Mouse (Mus musculus) intestine, embryonic 15.5 days (tissue): ENCODE measurements around the gene Eif4a1. TPM values are rescaled to one million over a fixed set of nuclear protein-coding genes. Genes with fewer than 3 reads are reported as not detected.

Experiments
- ATAC-seq: fragments of 200-750 bp; cut with Nextera tagmentation; 2 replicates; pipeline ENCODE4 v1.8.0; 2017; ENCODE audit warnings: moderate TSS enrichment, moderate library complexity
- H3K27ac ChIP-seq: fragments of 300-500 bp; sonication (generic); 2 replicates; pipeline ENCODE4 v1.5.1; 2015; ENCODE audit warnings: mild to moderate bottlenecking, inconsistent platforms
- H3K27me3 ChIP-seq: fragments of 300-500 bp; sonication (generic); replicated peaks from 2 replicates; pipeline ENCODE4 v1.6.1; 2015; ENCODE audit warnings: inconsistent platforms
- H3K36me3 ChIP-seq: fragments of 300-500 bp; sonication (generic); 2 replicates; pipeline ENCODE4 v1.6.1; 2015; ENCODE audit warnings: inconsistent platforms
- H3K4me1 ChIP-seq: fragments of 300-500 bp; sonication (generic); replicated peaks from 2 replicates; pipeline ENCODE4 v1.6.1; 2015; ENCODE audit warnings: inconsistent platforms
- H3K4me2 ChIP-seq: fragments of 300-500 bp; sonication (generic); replicated peaks from 2 replicates; pipeline ENCODE4 v1.6.1; 2015; ENCODE audit warnings: mild to moderate bottlenecking, inconsistent platforms
- H3K4me3 ChIP-seq: fragments of 300-500 bp; sonication (generic); replicated peaks from 2 replicates; pipeline ENCODE4 v1.5.1; 2015; ENCODE audit warnings: inconsistent platforms
- H3K9ac ChIP-seq: fragments of 300-500 bp; sonication (generic); 2 replicates; pipeline ENCODE4 v1.6.1; 2015; ENCODE audit warnings: inconsistent platforms
- H3K9me3 ChIP-seq: fragments of 300-500 bp; sonication (generic); 2 replicates; pipeline ENCODE4 v1.6.1; 2016; ENCODE audit warnings: inconsistent platforms
- WGBS: fragments of 180-500 bp; shearing (Covaris S2); methylation state at CpG from one replicate; pipeline ENCODE4 v1.1.7; 2015; 5-methylcytosine and 5-hydroxymethylcytosine counted together
- microRNA counts: library from miRNA; unstranded; fragments of <30 nt; microRNA quantifications from one replicate; lab custom pipeline; 2016
- polyA plus RNA-seq: library from polyadenylated mRNA; unstranded; fragments of >200 nt; fragmentation: Nextera tagmentation; extraction: Ambion mirVana; gene quantifications from 2 replicates; pipeline ENCODE4 v1.2.1, GENCODE M21; 2015

Gene Eif4a1
- polyA plus RNA-seq, 1 experiment from 2014 or later = 559 TPM

- Histone ChIP-seq H3K36me3 (no peaks in the 10 kb centered on the region), H3K4me3 (no peak overlapping the region), H3K4me2 (no peak overlapping the region; the same call in 1 of the 2 replicates), H3K9me3 (no peaks in the 10 kb centered on the region), H3K4me1 (peaks cover 10% of the 10 kb centered on the region; the same call in 1 of the 2 replicates), H3K27me3 (no peaks in the 10 kb centered on the region; the same call in 1 of the 2 replicates), H3K9ac (no peak overlapping the region), H3K27ac (no peak overlapping the region)
- WGBS = 60% methylated on average over 7 of the region's 7 CpGs
- ATAC-seq = peak; percentile 64
Measured at GRCm38 (mm10) chr11:69620394-69621081, 51.7 kb downstream of the Eif4a1 start.

DNA sequence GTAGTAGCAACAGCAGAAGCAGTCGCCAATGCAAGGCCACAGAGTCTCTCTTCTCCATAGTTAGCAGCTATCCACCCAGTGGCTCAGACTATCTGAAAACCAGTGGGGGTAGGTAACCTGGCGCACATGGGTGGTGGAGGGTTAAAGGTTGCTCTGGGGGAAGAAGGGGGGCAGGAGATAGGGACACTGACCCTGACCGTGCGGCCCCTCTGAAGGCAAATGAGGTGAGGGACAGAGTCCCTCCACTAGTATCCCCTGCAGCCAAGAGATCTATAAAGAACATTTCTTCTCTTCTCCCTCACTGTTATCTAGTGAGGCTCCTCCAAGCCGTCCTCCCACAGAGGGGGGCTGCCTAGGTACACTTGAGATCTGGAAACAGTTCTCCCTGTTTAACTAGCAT is 54.4 kb downstream of the Eif4a1 start, which contains the start of gene Shbg:
Shbg (minus strand) TSS at position 101 of the 400 bp plus-strand sequence.
- Histone ChIP-seq H3K4me1 (peaks cover 12% of the 10 kb centered on the region), H3K36me3 (no peaks in the 10 kb centered on the region), H3K27ac (no peak within 1 kb of the TSS), H3K9me3 (no peaks in the 10 kb centered on the region), H3K4me2 (no peak within 1 kb of the TSS), H3K9ac (no peak within 1 kb of the TSS), H3K27me3 (no peaks in the 10 kb centered on the region; the same call in 1 of the 2 replicates), H3K4me3 (no peak within 1 kb of the TSS)
- ATAC-seq = no peak
- WGBS = 58% methylated on average over 5 of the region's 5 CpGs

MicroRNAs within 50 kb of the gene (microRNA counts, 519-probe panel; counts per million panel counts)
- microRNA mmu-miR-1934 (lab: Ali Mortazavi, UCI) (97.1 counts per million, percentile 29 among the panel's probes with 10 or more counts), microRNA mmu-miR-467f (lab: Ali Mortazavi, UCI) (2,297 counts per million, percentile 59 among the panel's probes with 10 or more counts)

Other genes starting within 250 kb of the Eif4a1 start
- gene Dnah2, start 123.3 kb downstream of the Eif4a1 start, polyA plus RNA-seq = 0.77 and 0.87 TPM in 2 replicates
- 9.8 and 10.2 TPM in 2 replicates for gene Efnb3, start 112.2 kb downstream of the Eif4a1 start, polyA plus RNA-seq
- 25.1 and 25.6 TPM in 2 replicates for gene Wrap53, start 92.2 kb downstream of the Eif4a1 start, polyA plus RNA-seq
- gene Trp53, start 92.1 kb downstream of the Eif4a1 start, polyA plus RNA-seq = 140 and 143 TPM in 2 replicates
- gene Atp1b2, start 66.5 kb downstream of the Eif4a1 start, polyA plus RNA-seq = 5.8 and 6.8 TPM in 2 replicates
- gene Shbg, start 54.5 kb downstream of the Eif4a1 start, polyA plus RNA-seq = 0.34 and 0.43 TPM in 2 replicates
- gene Sat2, start 50.4 kb downstream of the Eif4a1 start, polyA plus RNA-seq = 14.1 and 16.7 TPM in 2 replicates
- 15.6 and 21.2 TPM in 2 replicates for gene Fxr2, start 39.4 kb downstream of the Eif4a1 start, polyA plus RNA-seq
- gene Sox15, start 17.1 kb downstream of the Eif4a1 start, polyA plus RNA-seq = 0.20 TPM in 1 of 2 replicates, not detected in the other
- gene Mpdu1, start 9.8 kb downstream of the Eif4a1 start, polyA plus RNA-seq = 60.9 and 63.4 TPM in 2 replicates
- 13.3 and 14.2 TPM in 2 replicates for gene Cd68, start 6.3 kb downstream of the Eif4a1 start, polyA plus RNA-seq
- 62.1 and 63.9 TPM in 2 replicates for gene Senp3, start 9.7 kb upstream of the Eif4a1 start, polyA plus RNA-seq
- 0.33 and 0.54 TPM in 2 replicates for gene Tnfsf13, start 13.4 kb upstream of the Eif4a1 start, polyA plus RNA-seq
- 6.6 and 7.0 TPM in 2 replicates for gene Tnfsf12, start 23.4 kb upstream of the Eif4a1 start, polyA plus RNA-seq
- gene Tnfsfm13, start 23.7 kb upstream of the Eif4a1 start, polyA plus RNA-seq = 2.6 and 3.1 TPM in 2 replicates
- 18.1 and 19.1 TPM in 2 replicates for gene Polr2a, start 86.2 kb upstream of the Eif4a1 start, polyA plus RNA-seq
- 0.15 and 0.16 TPM in 2 replicates for gene Slc35g3, start 89.5 kb upstream of the Eif4a1 start, polyA plus RNA-seq
- 2.3 and 2.4 TPM in 2 replicates for gene Zbtb4, start 93.5 kb upstream of the Eif4a1 start, polyA plus RNA-seq
- gene Chrnb1, start 123.5 kb upstream of the Eif4a1 start, polyA plus RNA-seq = 3.5 and 4.3 TPM in 2 replicates
- gene Fgf11, start 129.4 kb upstream of the Eif4a1 start, polyA plus RNA-seq = 1.2 and 1.4 TPM in 2 replicates
- 31.2 and 31.4 TPM in 2 replicates for gene Tmem102, start 133.2 kb upstream of the Eif4a1 start, polyA plus RNA-seq
- not detected in 2 replicates for gene Gm39566, start 142.9 kb upstream of the Eif4a1 start, polyA plus RNA-seq
- not detected in 2 replicates for gene Spem2, start 146.0 kb upstream of the Eif4a1 start, polyA plus RNA-seq
- 0.21 TPM in 1 of 2 replicates, not detected in the other for gene Spem1, start 149.8 kb upstream of the Eif4a1 start, polyA plus RNA-seq
- 5.2 and 5.3 TPM in 2 replicates for gene Nlgn2, start 165.4 kb upstream of the Eif4a1 start, polyA plus RNA-seq
- gene Tmem256, start 166.1 kb upstream of the Eif4a1 start, polyA plus RNA-seq = 442 and 459 TPM in 2 replicates
- 70.4 and 74.6 TPM in 2 replicates for gene Plscr3, start 174.0 kb upstream of the Eif4a1 start, polyA plus RNA-seq
- gene Tnk1, start 186.3 kb upstream of the Eif4a1 start, polyA plus RNA-seq = 14.4 and 16.4 TPM in 2 replicates
- not detected in 2 replicates for gene Tmem95, start 205.6 kb upstream of the Eif4a1 start, polyA plus RNA-seq
- 5.2 and 5.5 TPM in 2 replicates for gene Kctd11, start 209.0 kb upstream of the Eif4a1 start, polyA plus RNA-seq
- 4.8 and 5.9 TPM in 2 replicates for gene Acap1, start 223.1 kb upstream of the Eif4a1 start, polyA plus RNA-seq
- gene 2810408A11Rik, start 228.6 kb upstream of the Eif4a1 start, polyA plus RNA-seq = 7.7 and 7.9 TPM in 2 replicates
- 7.0 and 10.0 TPM in 2 replicates for gene Neurl4, start 228.6 kb upstream of the Eif4a1 start, polyA plus RNA-seq
- gene Gps2, start 241.5 kb upstream of the Eif4a1 start, polyA plus RNA-seq = 68.1 and 68.5 TPM in 2 replicates
- 1,625 and 1,693 TPM in 2 replicates for gene Eif5a, start 249.5 kb upstream of the Eif4a1 start, polyA plus RNA-seq